Mouse (Mus musculus) left cerebral cortex, postnatal 36 days (tissue): ENCODE results near the gene Sipa1. TPM values are rescaled to one million over a fixed set of nuclear protein-coding genes. Genes with fewer than 3 reads are reported as not detected.

Source experiments
- DNase-seq, 2 experiments: peaks; one replicate each; pipeline ENCODE4 v3.0.0; 2021 to 2022; ENCODE audit warnings: low spot score in 2 of 2, mixed read lengths in 1 of 2
- intact Hi-C: fragments of 180-260 bp; cut with DNase I; formaldehyde crosslinking; loops from one replicate; pipeline ENCODE4 v1.15.1; 2025
- total RNA-seq, 2 experiments: library from RNA; stranded (reverse); gene quantifications; 2 replicates each; pipeline ENCODE4 v1.2.3; 2021

Gene Sipa1
- 10 to 100 TPM; 14.0 to 22.8 TPM for total RNA-seq

- intact Hi-C loops = no loop called here
- DNase-seq = peak; percentile 74 to 80
Observed at GRCm38 (mm10) chr19:5662981-5663913, at the start of gene Sipa1. Sipa1 (minus strand) TSS chr19:5663707.

DNA sequence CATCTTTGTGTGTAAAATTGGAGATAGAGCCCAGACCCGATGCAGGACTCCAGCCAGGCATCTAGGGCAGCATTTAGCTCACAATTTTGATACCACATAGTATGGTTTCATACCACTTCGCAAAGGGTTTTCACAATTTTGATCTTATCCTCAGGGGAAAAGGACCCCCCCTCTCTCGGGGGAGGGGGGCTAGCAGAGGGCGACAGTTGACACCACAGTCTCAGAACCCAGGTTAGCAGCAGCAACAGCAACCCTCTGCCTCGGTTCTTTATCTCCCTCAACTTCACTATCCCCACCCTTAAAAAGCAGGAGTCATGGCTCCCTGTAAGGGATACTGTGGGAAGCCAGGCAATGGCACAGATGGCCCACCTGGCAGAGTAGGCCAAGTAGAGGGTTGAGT lies 49.7 kb upstream of the Sipa1 start:
- intact Hi-C loops = loop anchor here (10.0 kb wide), 1 partner anchor 162 kb away; the partner anchor contains the start of genes Frmd8 and Slc25a45
- DNase-seq = no peak

- intact Hi-C loops = loop anchor here (1.0 to 10.0 kb wide), 3 partner anchors 15 to 163 kb away; partner anchors contain the start of genes Ehbp1l1, Frmd8 and Slc25a45
- no peak for DNase-seq
Observed at GRCm38 (mm10) chr19:5711907-5712460, 48.5 kb upstream of the Sipa1 start.

DNA sequence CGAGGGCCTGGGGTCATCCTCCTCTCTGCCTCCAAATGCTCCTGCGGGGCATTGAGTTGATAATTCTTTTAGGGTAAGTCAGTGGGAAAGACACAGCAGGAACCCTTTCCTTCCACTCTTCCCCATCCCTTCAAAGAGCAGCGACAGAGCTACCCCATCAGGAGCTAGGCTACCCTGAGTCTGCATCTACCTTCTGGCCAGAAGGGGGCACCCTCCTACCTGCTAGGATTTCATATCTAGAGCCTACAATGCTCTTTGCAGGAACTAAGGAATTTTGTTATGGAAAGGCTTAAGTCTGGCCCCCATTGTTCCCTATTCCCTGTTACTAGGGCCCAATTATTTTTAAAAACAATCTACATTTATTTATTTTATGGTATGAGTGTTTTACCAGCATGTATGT lies 47.7 kb upstream of the Sipa1 start:
- DNase-seq = peak; percentile 52 to 60
- intact Hi-C loops = loop anchor here (1.0 to 10.0 kb wide), 3 partner anchors 16 to 164 kb away; partner anchors contain the start of genes Ehbp1l1, Frmd8 and Slc25a45

DNA sequence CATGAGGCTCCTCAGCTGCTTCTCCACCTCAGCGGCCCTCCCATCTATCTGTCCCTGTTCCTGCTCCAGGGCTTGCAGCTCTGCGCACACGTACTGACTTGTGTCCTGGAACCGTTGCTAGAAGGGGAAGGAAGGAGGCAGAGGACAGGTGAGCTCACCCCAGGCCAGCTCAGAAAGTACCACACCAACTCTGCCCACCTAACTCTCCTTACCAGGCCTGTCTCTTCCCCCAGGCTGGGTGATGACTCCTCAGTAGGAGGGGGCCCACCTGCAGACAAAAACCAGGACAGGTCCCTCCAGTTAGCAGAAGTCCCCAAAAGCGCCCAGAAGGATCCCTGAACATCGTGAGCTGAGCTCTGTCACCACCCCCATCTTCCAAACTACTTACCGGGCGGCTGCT lies 47.1 kb upstream of the Sipa1 start:
- DNase-seq = no peak
- intact Hi-C loops = loop anchor here (2.0 to 10.0 kb wide), 2 partner anchors 16 to 164 kb away; partner anchors contain the start of genes Ehbp1l1, Frmd8 and Slc25a45

DNA sequence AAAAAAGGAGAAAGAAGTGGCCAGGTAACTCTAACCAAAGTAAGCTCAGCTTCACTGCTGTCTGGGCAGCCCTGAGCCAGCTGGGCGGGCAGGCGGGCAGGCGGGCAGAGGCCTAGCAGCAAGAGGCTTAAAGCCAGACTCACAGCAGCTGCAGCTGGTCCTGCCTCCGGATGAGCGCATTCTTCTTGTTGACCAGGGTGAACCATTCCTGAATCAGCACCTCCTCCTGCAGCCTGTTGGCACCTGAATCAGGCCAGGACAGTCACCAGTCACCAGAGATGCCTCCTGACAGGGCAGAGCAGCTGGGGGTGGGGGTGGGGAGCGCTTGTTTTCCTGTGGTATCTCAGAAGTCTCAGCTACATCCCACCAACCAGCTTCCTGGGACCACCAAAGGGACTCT lies 46.6 kb upstream of the Sipa1 start:
- intact Hi-C loops = loop anchor here (2.0 to 10.0 kb wide), 2 partner anchors 17 to 165 kb away; partner anchors contain the start of genes Ehbp1l1, Frmd8 and Slc25a45

GRCm38 (mm10) chr19:5704801-5705571 lies 41.5 kb upstream of the Sipa1 start:
- intact Hi-C loops = no loop called here
- no peak for DNase-seq

More for the DNA sequence above, 46.6 kb upstream of the Sipa1 start:
- DNase-seq = no peak

DNA sequence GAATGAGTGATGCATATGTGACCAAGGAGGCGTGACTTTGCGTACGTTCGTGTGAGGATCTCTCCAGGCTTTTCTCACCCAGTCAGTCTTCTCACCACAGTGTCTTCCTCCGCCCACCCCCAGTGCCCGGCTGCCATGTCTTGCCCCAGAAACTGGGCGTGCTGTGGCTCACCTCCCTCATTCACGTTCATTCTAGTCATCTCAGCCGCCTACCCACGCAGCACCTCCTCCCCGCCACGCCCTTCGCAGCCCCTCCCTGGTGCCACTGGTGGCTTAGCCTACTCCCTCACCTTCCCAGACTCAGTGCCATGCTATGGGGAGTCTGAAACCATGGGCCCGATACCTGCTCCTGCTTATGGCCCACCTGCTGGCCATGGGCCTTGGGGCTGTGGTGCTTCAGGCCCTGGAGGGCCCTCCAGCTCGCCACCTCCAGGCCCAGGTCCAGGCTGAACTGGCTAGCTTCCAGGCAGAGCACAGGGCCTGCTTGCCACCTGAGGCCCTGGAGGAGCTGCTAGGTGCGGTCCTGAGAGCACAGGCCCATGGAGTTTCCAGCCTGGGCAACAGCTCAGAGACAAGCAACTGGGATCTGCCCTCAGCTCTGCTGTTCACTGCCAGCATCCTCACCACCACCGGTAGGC lies 40.8 kb upstream of the Sipa1 start, which contains the start of gene Kcnk7:
TSS of gene Kcnk7 (plus strand) at position 205 of the 638 bp plus-strand sequence.
- intact Hi-C loops = no loop called here
- DNase-seq = no peak

GRCm38 (mm10) chr19:5695849-5696462 lies 32.4 kb upstream of the Sipa1 start:
- intact Hi-C loops = no loop called here
- DNase-seq = no peak

GRCm38 (mm10) chr19:5693801-5694200 lies 30.3 kb upstream of the Sipa1 start:
- intact Hi-C loops = no loop called here
- DNase-seq = no peak

DNA sequence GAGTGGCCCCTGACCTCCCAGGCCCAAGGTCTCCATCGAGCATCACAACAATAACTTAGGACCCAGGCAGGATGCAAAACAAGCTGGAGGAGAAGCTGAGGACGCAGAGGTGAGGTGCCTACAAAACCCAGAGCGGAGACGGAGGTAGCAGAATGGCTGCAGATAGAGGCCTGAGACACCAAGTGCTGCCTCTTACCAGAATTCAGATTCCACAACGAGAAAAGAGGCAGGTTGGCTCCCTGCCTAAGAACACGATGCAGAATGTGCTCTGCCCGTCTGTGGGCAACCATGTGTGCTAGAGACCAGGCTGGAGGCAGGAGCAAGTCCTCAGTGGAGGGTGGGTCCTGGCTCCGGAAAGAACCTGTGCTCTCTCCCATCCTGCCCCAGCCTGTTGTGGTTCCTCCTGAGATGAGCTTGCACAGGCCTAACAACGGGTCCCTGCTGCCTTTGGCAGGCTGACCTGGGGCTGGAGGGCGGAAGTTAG lies 29.4 kb upstream of the Sipa1 start:
- intact Hi-C loops = no loop called here

DNA sequence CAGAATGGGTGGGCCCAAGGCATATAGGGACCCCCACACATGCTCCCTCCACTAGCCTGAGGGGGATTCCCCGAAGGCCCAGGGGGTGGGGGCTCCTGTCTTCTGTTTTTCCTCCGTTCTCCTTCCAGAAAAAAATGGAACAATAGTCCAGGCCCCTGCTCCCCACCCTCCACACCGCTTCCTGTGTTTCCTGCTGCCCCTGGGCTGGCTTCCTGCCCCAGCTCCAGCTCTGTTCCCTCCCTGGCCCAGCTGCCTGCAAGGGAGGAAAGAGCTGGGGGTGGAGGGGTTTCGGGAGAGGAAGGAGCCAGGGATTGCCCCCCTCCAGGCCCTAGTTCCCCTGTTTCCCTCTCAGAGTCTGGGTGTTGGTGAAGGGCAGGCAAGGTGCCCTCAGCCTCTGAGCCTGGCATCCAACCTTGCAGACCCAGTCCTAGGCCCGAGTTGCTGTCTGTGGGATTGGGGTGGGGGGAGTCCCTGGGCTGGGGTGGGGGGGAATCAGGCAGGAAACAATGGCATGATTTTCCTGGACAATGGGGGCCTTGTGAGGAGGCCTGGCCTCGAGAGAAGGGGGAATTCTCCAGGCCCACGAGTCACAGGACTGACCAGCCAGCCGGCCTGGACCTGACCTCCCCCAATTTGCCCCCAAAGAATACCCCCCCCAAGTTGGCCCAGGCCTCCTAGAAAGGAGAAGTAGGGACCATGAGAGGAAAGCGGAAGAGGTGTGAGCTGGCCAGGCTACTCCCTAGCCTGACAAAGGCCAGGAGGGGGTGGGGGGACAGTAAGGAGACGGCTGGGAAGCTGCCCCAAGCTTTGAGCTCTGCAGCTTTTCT lies 28.8 kb upstream of the Sipa1 start:
- no peak for DNase-seq
- intact Hi-C loops = no loop called here

More for the DNA sequence above, 29.4 kb upstream of the Sipa1 start:
- DNase-seq = no peak

- intact Hi-C loops = no loop called here
- no peak for DNase-seq
Observed at GRCm38 (mm10) chr19:5691601-5692000, 28.1 kb upstream of the Sipa1 start.

DNA sequence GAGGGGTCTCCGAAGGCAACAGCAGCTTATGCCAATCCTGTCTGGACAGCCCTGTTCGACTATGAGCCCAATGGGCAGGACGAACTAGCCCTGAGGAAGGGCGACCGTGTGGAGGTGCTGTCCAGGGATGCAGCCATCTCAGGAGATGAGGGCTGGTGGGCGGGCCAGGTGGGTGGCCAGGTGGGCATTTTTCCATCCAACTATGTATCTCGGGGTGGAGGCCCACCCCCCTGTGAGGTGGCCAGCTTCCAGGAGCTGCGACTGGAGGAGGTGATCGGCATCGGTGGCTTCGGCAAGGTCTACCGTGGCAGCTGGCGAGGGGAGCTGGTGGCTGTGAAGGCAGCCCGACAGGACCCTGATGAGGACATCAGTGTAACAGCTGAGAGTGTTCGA lies 26.8 kb upstream of the Sipa1 start:
- DNase-seq = peak; percentile 21 to 24

GRCm38 (mm10) chr19:5689565-5690342 lies 26.2 kb upstream of the Sipa1 start:
- intact Hi-C loops = loop anchor here (2.0 kb wide), 2 partner anchors 39 to 79 kb away; partner anchors contain the start of genes Fam89b and Kat5
- peak; percentile 75 to 76 for DNase-seq

More for the DNA sequence above, 26.8 kb upstream of the Sipa1 start:
- intact Hi-C loops = no loop called here

DNA sequence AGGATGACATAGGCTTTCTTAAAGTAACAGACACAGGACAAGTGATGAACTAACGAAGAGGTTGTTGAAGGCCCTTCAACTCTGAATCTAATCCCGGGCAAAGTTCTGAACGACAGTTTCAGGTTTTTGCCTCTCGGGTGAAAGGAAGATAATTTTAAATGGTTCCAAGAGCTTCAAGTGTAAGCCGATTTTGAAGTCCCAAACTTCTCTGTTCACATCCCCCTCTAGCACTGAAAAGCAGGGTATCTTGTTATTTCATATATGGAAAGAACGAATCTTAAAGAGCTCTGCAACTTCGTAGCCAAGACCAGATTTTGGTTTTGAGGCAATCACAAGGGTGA lies 25.6 kb upstream of the Sipa1 start:
- no peak for DNase-seq
- intact Hi-C loops = loop anchor here (2.0 kb wide), 2 partner anchors 40 to 78 kb away; partner anchors contain the start of genes Fam89b and Kat5
